Mouse (Mus musculus) A20 (cell line): Measurements from ENCODE around the gene Gm20517.

Source experiments
- DNase-seq: peaks from one replicate; pipeline ENCODE4 v3.0.0-alpha.2; 2011; ENCODE audit warnings: low read depth, low spot score

Gm20517 gene

GRCm38 (mm10) chr17:47672311-47673111 lies 61.1 kb downstream of the Gm20517 start:
- no peak for DNase-seq

DNA sequence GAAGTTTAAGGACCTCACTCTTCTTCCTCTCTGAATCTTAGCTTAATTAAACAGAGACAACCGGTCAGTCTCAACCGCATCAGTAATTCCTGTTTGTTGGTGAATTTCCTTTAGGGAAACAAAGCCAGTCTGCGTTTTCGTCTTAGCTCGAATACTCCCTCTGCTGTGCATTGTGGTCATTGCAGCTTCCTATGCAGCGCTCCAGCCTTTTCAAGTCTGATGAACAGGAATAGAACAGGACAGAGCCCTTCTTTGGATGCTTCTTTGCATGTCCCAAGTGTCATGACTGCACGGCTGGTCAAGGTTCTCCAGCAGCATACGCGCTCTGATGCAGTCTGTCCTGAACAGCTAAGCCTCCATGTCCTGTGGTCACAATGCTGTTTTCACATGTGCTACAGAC lies 65.2 kb downstream of the Gm20517 start:
- DNase-seq: peak; percentile 28

DNA sequence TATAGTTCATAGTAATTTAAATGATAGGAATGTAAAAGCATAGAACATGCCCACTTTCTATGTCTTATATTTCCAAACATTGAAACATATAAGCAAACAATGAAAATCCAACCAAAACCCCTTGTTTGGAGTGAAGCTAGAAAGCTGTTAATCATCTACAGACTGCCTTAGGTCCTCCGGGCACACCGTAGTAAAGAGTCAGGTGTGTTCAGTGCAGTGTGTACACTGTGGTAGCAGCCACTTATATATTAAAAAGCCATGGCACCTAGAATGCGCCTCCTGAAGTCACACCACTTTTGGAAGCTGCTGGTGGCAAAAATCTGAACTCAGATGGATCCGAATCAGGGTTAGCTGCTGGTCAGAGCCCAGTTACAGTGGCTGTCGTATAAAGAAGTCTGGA lies 66.8 kb downstream of the Gm20517 start:
- no peak for DNase-seq

DNA sequence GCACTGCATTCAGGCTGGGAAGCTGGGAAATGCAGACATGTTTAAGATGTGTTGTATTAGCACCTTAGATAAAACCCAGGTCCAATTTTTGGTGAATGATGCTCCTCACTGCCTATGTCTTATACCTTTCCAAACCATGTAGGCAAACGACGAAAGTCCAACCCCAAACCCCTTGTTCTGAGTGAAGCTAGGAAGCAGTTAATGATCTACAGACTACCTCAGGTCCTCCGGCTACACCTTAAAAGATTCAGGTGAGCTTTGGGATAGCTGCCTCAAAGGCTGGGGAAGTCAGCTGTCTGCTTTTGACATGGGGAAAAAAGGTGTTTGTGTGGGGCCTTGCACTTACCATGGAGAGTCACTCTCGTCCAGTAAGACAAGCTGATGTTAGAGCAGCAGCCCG lies 67.3 kb downstream of the Gm20517 start:
- no peak for DNase-seq

- DNase-seq: peak; percentile 27
Measured at GRCm38 (mm10) chr17:47682836-47683235, 71.4 kb downstream of the Gm20517 start.

DNA sequence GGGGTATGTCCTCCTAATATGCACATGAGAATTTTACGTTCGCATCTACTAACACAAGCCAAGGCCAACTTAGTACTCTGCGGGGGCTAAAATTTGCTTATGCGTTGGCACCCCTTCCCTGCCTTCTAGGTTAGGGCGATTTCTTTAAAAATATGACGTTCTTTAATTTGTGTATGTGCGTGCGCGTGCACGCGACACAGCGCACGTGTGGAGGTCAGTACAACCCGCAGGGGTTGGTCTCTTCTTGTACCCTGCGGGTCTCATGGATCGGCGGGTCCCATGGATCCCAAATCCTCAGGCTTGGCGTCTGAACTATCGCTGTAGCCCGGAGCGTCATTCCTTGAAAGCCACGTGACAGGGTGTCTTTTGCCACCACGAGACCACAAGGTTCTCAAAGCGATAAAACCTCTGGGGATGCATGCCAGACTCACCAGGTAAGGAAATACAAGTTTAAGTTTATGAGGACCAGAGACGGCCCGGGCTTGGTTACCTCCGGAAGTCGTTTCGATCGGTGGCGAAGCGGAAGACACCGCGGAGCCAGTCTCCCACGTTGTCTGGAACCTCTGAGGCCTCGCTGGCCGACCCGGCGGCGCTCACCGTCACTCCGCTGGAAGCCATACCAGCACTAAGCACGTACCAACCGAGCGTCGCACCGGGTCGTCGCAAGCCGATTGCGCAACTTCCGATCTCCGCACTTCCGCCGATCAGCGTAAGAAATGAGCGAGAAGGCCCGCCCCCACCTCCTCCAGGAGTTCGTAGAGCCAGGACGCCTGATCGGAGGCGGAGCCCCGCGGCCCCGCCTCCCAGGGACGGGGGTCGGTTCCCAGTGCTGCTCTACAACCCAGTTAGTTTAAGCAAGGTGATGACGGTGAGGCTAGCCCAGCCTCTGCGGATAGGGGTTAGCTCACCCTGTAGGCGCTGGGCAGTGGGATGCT lies 76.3 kb downstream of the Gm20517 start:
- DNase-seq: peak; percentile 99

DNA sequence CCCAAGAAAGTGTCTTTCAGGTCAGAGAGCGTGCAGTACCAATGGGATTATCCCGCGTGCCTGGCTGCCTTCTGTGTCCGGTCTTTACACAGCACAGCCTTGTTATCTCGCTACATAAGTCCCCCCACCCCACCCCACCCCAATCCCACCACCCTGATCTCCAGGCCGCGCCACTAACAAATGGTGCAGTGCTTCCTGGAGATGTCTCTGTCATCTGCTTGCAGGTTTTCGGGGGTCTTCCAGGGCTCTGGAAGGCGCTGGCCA lies 76.9 kb downstream of the Gm20517 start, which contains the start of gene Tomm6:
Gene Tomm6 (minus strand): TSS at position 43 of the 264 bp plus-strand sequence.
- DNase-seq: no peak

DNA sequence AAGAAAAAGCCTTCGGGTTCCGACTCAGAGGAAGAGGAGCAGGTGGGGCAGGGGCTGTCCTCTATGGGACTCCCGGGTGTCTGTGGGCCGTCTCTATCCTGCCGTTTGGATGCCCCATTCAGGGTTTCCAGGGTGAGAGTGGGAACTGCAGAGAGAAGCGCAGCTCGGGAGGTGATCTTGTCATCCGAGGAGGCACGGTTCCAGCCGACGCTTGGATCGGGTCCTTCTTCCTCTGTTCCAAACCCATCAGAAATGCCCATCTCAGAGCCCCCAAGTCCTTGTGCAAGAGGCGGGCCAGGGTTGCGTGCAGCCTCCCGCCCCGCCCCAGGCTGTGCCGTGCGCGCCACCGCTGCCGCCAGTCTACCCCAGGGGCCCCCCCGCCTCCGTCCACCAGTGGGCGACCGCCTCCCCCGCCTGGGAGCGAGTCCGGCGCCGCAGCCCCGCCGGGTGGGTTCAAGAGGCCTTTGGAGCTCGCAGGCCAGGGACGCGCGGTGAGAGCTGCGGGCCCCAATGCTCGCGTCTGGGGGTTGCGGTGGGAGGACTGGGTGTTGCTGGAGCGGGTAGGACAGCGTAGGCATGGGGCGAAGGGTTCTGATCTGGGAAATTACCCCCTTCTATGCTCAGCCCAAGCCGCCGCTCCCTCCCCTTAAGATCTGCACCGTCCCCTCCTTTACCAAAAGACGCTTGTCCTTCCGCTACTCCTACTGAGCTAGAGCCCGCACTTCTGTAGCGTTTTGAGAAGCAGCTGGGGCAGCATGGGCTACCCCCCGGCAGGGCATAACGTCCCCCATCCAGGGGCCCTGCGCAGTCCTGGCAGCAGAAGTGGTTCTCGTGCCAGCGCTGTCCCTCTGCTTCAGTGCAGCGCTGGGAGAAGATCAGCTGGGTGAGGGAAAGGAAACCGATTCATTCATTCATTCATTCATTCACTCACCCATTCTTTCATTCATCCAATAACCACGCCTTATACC lies 77.5 kb downstream of the Gm20517 start, which contains the start of gene Frs3:
Gene Frs3 (plus strand): TSS at position 423 of the 968 bp plus-strand sequence.
- DNase-seq: peak; percentile 81

GRCm38 (mm10) chr17:47689894-47690293 lies 78.5 kb downstream of the Gm20517 start:
- no peak for DNase-seq

DNA sequence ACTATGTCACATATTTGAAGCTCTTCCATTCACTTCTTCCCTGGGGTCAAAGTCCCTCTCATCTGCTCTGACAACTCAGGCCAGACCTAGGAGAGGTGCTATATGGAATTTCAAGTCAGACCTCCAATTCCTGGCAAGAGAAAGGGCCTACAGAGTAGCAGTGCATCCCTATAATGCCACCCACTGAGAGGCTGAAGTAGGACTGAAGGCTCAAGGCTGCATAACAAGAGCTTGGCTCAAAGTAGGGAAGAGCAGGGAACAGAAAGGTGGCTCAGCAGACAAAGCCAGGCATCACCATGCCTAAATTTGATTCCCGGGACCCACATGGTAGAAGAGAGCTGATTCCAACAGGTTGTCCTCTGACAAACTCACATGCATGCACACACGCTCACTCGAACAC lies 80.3 kb downstream of the Gm20517 start:
- DNase-seq: no peak

- DNase-seq: no peak
Measured at GRCm38 (mm10) chr17:47693671-47694441, 82.5 kb downstream of the Gm20517 start.

DNA sequence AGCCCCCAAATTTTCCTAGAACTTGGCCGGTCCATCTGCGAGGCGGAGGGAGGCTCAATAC lies 82.9 kb downstream of the Gm20517 start, which contains the start of gene Gm21981:
Gene Gm21981 (minus strand): TSS at position 14 of the 61 bp plus-strand sequence.
- no peak for DNase-seq

GRCm38 (mm10) chr17:47694503-47695336 lies 83.3 kb downstream of the Gm20517 start, which contains the start of gene Prickle4:
Prickle4 (minus strand) TSS chr17:47694736.
- DNase-seq: peak; percentile 95

- peak; percentile 59 for DNase-seq
Measured at GRCm38 (mm10) chr17:47695337-47695710, 83.9 kb downstream of the Gm20517 start.

DNA sequence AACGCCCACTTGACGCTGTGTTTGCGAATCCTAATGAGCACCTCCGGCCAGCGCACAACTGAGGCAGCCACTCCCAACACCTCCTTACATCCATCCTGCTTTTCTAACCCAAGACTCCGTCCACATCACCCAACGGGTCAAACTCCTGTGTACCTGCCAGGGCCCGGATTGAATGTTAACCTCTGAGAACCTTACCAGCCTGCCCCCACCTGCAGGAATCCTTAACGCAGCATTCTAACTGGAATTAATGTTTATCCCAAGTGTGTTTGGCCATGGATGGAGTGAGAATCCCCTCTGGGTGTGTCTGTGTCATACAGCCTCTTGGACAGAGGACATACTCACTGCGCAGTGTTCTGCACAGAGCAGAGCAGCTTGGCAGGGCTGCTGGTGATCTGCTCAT lies 86.8 kb downstream of the Gm20517 start:
- DNase-seq: no peak

DNA sequence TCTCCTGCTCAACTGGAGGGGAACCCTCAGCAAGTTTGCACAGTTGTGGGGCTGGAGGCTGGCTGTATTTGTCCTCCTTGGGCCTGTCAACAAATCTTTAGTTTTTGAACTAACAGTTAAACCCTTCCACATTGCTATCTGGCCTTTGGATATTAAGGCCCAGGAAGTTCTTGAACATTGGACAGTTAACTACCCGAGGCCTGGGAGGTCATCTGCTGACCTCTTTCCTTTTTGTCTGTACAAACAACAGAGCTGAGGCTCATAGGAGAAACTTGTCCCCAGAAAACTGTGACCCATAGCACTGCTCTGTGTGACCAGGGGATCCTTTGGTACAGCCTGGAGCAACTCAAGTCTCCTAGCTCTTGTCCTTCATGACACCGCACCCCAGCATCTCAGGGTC lies 87.7 kb downstream of the Gm20517 start:
- DNase-seq: no peak

- DNase-seq: no peak
Measured at GRCm38 (mm10) chr17:47701793-47702192, 90.4 kb downstream of the Gm20517 start.

- DNase-seq: no peak
Measured at GRCm38 (mm10) chr17:47702548-47703345, 91.4 kb downstream of the Gm20517 start.

DNA sequence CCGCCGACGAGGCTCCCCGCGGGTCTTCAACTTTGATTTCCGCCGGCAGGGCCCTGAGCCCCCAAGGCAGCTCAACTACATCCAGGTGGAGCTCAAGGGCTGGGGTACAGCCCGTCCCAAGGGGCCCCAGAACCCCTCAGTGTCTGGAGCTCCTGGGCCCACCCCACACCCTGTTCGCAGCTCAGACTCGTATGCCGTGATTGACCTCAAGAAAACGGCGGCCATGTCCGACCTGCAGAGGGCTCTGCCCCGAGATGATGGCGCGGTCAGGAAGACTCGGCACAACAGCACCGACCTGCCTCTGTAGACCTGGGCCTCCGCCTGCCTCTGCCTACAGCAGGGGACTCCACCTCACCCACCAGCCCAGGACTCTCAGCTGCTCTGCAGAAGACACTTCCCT lies 92.2 kb downstream of the Gm20517 start:
- DNase-seq: no peak

DNA sequence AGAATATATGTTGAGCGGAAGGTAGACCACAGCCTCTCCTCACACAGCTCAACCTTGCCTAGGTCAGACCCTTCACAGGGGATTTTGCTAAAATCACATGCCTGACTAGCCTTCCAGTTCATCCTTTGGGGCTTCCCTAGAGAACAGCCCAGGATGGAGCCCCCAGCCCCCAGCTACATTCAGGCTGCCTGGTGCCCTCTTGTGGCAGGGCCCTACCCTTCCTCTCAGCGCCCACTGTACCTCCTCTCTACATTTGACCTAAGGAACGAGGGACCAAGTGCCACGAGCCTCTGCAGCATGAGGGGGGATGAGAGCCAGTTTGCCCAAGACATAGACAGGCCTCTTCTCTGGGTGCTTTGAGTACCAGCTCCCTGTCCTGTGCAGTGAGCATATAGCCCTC lies 93.3 kb downstream of the Gm20517 start:
- DNase-seq: no peak
